Mouse (Mus musculus) liver, embryonic 12.5 days (tissue): ENCODE data around the gene Taco1. TPM values are rescaled to one million over a fixed set of nuclear protein-coding genes. Genes with fewer than 3 reads are reported as not detected.

Source experiments
- ATAC-seq: fragments of 200-750 bp; cut with Nextera tagmentation; 2 replicates; pipeline ENCODE4 v1.8.0; 2017; ENCODE audit warnings: moderate number of reproducible peaks, mild to moderate bottlenecking, moderate library complexity
- H3K27ac ChIP-seq: fragments of 300-500 bp; sonication (generic); 2 replicates; pipeline ENCODE4 v1.5.1; 2016; ENCODE audit warnings: mild to moderate bottlenecking
- H3K27me3 ChIP-seq: fragments of 300-500 bp; sonication (generic); replicated peaks from 2 replicates; pipeline ENCODE4 v1.6.1; 2016; ENCODE audit warnings: mild to moderate bottlenecking, moderate library complexity
- H3K36me3 ChIP-seq: fragments of 300-500 bp; sonication (generic); 2 replicates; pipeline ENCODE4 v1.6.1; 2016; ENCODE audit warnings: mild to moderate bottlenecking, moderate library complexity
- H3K4me1 ChIP-seq: fragments of 300-500 bp; sonication (generic); 2 replicates; pipeline ENCODE4 v1.6.1; 2016
- H3K4me2 ChIP-seq: fragments of 300-500 bp; sonication (generic); 2 replicates; pipeline ENCODE4 v1.6.1; 2016; ENCODE audit warnings: mild to moderate bottlenecking, moderate library complexity
- H3K4me3 ChIP-seq: fragments of 300-500 bp; sonication (generic); 2 replicates; pipeline ENCODE4 v1.5.1; 2016; ENCODE audit warnings: mild to moderate bottlenecking, moderate library complexity
- H3K9ac ChIP-seq: fragments of 300-500 bp; sonication (generic); 2 replicates; pipeline ENCODE4 v1.6.1; 2016; ENCODE audit warnings: mild to moderate bottlenecking, moderate library complexity
- H3K9me3 ChIP-seq: fragments of 300-500 bp; sonication (generic); replicated peaks from 2 replicates; pipeline ENCODE4 v1.6.1; 2016; ENCODE audit warnings: mild to moderate bottlenecking, moderate library complexity
- WGBS: fragments of 180-500 bp; shearing (Covaris S2); methylation state at CpG from one replicate; pipeline ENCODE4 v1.1.7; 2016; ENCODE audit not compliant: insufficient replicate concordance; 5-methylcytosine and 5-hydroxymethylcytosine counted together
- polyA plus RNA-seq: library from polyadenylated mRNA; unstranded; fragments of >200 nt; fragmentation: Nextera tagmentation; extraction: Ambion mirVana; gene quantifications from 2 replicates; pipeline ENCODE4 v1.2.1, GENCODE M21; 2016

Gene Taco1
- polyA plus RNA-seq, 1 experiment from 2014 or later = 10.6 TPM

DNA sequence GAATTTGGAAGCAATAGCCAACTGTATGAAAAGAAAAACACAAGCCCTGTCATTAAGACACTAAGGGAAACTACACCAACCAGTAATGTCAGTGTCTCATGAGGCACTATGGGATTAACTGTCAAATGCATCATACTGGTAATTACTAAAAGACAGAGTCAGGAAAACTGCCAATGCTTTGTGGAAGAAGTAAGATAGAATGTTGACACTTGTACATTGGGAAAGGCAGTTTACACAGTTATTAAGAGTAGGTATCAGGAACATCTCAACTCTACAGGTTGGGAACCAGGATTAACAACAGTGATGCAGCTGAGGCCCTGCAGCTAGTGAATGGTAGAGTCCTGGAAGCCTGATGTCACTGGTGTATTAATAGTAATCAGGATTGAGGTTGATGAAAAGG, 21.5 kb upstream of the Taco1 start:
- ATAC-seq = no peak
- H3K36me3 ChIP-seq = peaks cover 31% of the 10 kb centered on the region
- no peak overlapping the region for H3K9ac ChIP-seq
- H3K4me2 ChIP-seq = no peak overlapping the region
- no peak overlapping the region for H3K4me3 ChIP-seq
- H3K4me1 ChIP-seq = peaks cover 44% of the 10 kb centered on the region
- no peak overlapping the region for H3K27ac ChIP-seq
- H3K9me3 ChIP-seq = no peaks in the 10 kb centered on the region
- H3K27me3 ChIP-seq = no peaks in the 10 kb centered on the region

DNA sequence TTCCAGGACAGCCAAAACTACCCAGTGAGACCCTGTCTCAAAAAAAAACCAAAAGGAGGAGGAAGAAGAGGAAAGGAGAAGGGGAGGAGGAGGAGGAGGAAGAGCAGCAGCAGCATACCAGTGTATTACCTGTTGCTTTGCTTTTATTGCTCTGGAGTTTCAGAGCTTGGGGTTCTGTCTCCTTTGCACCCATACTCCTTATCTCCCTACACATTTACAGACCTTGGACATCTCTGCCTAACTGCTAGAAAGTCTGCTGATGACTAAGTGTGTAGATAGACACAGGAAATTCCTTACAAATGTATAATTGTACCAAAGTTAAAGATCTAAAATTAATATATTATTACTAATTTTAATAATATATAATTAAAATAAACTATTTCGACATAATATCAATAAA, 20.6 kb upstream of the Taco1 start:
- no peak overlapping the region for H3K27ac ChIP-seq
- no peak overlapping the region for H3K4me3 ChIP-seq
- whole genome bisulfite sequencing = 76% methylated on average over 1 of the region's 1 CpGs
- H3K4me2 ChIP-seq = no peak overlapping the region
- H3K9me3 ChIP-seq = no peaks in the 10 kb centered on the region
- no peak overlapping the region for H3K9ac ChIP-seq
- H3K4me1 ChIP-seq = peaks cover 39% of the 10 kb centered on the region
- ATAC-seq = no peak
- no peaks in the 10 kb centered on the region for H3K27me3 ChIP-seq
- peaks cover 40% of the 10 kb centered on the region for H3K36me3 ChIP-seq

DNA sequence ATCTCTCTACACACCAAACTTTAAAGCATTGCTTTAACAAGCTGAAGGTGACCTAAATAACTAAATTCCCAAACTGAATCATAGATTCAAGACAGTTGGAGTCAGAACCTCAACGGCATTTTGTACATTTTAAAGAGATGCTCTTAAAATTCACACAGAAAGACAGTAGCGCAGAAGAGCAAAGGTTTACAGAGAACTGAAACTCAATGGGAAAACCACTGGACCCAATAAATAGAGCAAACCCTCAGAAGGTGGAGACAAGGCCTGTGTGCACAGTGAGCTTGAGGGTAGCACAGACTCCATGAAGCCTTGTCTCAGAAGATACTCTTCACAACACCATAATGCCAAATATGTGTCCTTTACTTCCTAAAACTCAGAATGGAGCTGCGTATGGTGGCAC, 20.1 kb upstream of the Taco1 start:
- Histone ChIP-seq H3K27me3 (no peaks in the 10 kb centered on the region), H3K9me3 (no peaks in the 10 kb centered on the region), H3K4me1 (peaks cover 34% of the 10 kb centered on the region), H3K27ac (no peak overlapping the region), H3K4me3 (no peak overlapping the region), H3K9ac (no peak overlapping the region), H3K4me2 (no peak overlapping the region), H3K36me3 (peaks cover 45% of the 10 kb centered on the region)
- WGBS = 93% methylated on average over 3 of the region's 3 CpGs
- ATAC-seq = no peak

DNA sequence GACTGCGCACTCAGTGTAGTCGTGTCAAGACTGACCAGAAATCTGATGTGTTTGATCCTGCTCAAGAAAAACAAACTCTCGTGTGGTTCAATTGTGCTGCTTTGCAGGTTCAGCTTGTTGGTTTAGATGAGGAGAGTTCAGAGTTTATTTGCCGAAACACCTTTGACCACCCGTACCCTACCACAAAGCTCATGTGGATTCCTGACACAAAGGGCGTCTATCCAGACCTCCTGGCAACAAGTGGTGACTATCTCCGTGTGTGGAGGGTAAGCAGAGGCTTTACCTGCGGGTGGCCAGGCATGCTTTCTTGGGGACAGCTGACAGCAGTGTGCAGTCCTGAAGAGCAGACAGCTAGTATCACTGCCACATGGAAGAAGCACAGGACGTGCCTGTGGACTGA, 19.3 kb upstream of the Taco1 start:
- H3K36me3 ChIP-seq = peaks cover 53% of the 10 kb centered on the region
- no peaks in the 10 kb centered on the region for H3K27me3 ChIP-seq
- no peaks in the 10 kb centered on the region for H3K9me3 ChIP-seq
- H3K4me3 ChIP-seq = no peak overlapping the region
- H3K4me2 ChIP-seq = no peak overlapping the region
- no peak overlapping the region for H3K27ac ChIP-seq
- no peak for ATAC-seq
- H3K4me1 ChIP-seq = peaks cover 34% of the 10 kb centered on the region
- no peak overlapping the region for H3K9ac ChIP-seq
- WGBS = 81% methylated on average over 9 of the region's 9 CpGs

DNA sequence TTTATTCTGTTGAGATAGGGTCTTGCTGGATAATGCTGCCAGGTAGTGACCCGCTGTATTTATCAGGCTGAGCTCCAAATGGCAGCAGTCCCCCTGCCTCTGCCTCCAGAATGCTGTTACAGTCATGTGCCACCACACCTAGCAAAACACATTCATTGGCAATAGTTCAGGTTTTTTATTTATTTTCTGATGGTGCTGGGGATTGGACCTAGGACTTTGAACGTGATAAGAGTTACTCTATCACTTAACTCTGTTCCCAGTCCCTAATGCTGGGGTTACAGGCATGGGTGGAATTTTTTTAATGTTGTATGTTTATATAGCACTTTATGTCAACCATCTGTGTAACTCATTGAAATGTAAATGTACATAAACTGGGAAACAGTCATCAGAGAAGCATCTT, 11.9 kb upstream of the Taco1 start:
- WGBS = 88% methylated on average over 2 of the region's 2 CpGs
- no peak for ATAC-seq
- H3K9me3 ChIP-seq = no peaks in the 10 kb centered on the region
- no peak overlapping the region for H3K9ac ChIP-seq
- H3K4me3 ChIP-seq = no peak overlapping the region
- no peak overlapping the region for H3K4me2 ChIP-seq
- no peaks in the 10 kb centered on the region for H3K27me3 ChIP-seq
- peaks cover 55% of the 10 kb centered on the region for H3K4me1 ChIP-seq
- H3K36me3 ChIP-seq = peaks cover 97% of the 10 kb centered on the region
- no peak overlapping the region for H3K27ac ChIP-seq

DNA sequence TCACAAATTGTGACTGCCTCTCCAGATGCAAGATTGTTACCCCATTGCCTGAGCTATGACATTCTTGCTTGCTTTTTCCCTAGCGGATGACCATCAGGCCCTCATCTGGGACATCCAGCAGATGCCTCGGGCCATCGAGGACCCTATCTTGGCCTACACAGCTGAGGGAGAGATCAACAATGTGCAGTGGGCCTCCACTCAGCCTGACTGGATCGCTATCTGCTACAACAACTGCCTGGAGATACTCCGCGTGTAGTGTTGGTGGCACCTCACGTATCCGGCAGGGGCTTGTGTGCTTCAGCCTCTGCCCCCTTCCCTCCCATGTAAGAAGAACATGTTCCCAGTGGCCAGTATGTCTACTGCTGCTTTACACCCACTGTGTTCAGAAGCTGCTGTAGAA, 11.3 kb upstream of the Taco1 start:
- H3K27ac ChIP-seq = peak overlapping the region; percentile 85
- H3K4me3 ChIP-seq = no peak overlapping the region
- no peaks in the 10 kb centered on the region for H3K9me3 ChIP-seq
- H3K36me3 ChIP-seq = peaks cover 97% of the 10 kb centered on the region
- H3K9ac ChIP-seq = no peak overlapping the region
- peaks cover 55% of the 10 kb centered on the region for H3K4me1 ChIP-seq
- peak; percentile 67 for ATAC-seq
- no peaks in the 10 kb centered on the region for H3K27me3 ChIP-seq
- peak overlapping the region; percentile 32; the same call in 1 of the 2 replicates for H3K4me2 ChIP-seq
- WGBS = 52% methylated on average over 8 of the region's 8 CpGs

DNA sequence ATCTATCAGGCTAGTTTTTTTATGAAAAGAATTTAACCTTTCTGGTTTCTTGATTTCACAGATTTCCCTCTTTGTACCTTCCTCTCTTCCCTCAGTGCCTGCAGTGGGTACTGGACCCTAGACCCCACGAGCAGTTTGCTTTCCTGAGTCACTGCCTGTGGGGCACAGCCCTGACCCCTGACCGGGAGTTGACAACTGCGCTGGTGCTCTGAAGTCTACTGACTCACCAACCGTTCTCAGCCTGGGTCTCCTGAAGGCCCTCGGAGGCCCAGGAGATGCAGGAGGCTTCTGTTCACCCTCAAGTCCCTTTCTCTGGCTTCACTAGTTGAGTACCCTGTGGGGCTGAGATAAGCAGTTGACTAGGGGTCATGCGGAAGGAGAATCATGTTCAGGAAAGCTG, 10.5 kb upstream of the Taco1 start:
- peak; percentile 19; the same call in 1 of the 2 replicates for ATAC-seq
- peaks cover 96% of the 10 kb centered on the region for H3K36me3 ChIP-seq
- peak overlapping the region; percentile 32 for H3K4me2 ChIP-seq
- peaks cover 55% of the 10 kb centered on the region for H3K4me1 ChIP-seq
- 40% methylated on average over 6 of the region's 6 CpGs for WGBS
- peak overlapping the region; percentile 45; the same call in 1 of the 2 replicates for H3K9ac ChIP-seq
- H3K9me3 ChIP-seq = no peaks in the 10 kb centered on the region
- H3K27ac ChIP-seq = peak overlapping the region; percentile 85
- H3K4me3 ChIP-seq = no peak overlapping the region
- H3K27me3 ChIP-seq = no peaks in the 10 kb centered on the region

DNA sequence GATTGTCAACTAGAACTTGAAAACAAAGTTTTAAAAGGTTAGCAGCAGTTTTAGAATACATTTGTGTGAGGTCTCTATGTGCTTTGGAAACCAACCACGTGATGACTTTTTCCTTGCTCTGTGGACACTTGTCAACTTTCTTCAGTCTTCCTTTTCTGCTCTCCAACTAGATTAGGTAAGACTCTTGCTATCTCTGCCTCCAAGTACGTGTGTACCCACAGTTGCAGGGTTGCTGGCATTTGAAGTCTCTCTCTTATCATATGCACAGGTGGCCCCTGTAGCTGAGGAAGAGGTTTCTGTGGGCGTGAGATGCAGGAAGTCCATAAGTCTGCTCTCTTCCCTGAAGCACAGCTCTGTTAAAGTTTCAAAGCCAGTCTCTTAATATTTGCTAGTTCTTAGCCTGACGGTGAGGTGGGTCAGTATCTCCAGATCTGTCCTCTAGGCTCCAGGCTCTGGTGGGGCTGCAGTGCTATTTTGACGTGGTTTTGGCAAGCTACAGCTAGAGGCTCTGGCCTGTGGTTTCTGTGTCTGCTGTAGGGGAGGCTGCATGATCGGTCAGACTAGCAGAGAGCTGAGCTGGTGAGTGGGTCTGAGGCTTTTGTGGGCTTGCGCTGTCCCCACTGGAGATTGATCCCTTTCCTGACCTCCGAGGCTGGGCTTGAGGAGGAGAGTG, 8.9 kb upstream of the Taco1 start:
- peak overlapping the region; percentile 59 for H3K4me2 ChIP-seq
- H3K27me3 ChIP-seq = no peaks in the 10 kb centered on the region
- H3K27ac ChIP-seq = peak overlapping the region; percentile 85
- H3K36me3 ChIP-seq = peaks cover 80% of the 10 kb centered on the region
- peak overlapping the region; percentile 45; the same call in 1 of the 2 replicates for H3K9ac ChIP-seq
- H3K4me1 ChIP-seq = peaks cover 55% of the 10 kb centered on the region
- WGBS = 29% methylated on average over 8 of the region's 8 CpGs
- peak; percentile 91 for ATAC-seq
- no peak overlapping the region; the same call in 1 of the 2 replicates for H3K4me3 ChIP-seq
- H3K9me3 ChIP-seq = no peaks in the 10 kb centered on the region

DNA sequence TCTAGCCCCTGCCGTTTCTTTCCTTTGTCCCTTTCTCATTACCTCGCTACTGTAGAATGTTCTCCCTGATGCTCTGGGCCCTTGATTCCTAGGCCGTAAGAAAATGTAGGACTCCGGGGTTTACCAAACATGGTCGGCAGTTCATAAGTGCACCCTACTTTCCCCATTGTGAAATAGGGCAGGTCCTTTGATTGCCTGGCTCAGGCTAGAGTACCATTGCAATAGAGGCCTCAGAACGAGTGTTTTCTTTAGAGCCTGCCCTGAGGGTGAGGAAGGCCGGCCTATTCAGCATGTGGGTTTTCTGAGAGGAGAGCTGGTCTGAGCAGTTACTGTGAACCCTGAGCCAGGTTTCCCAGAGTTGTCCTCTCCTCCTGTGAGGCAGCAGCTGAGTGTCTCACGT, 7.8 kb upstream of the Taco1 start:
- Histone ChIP-seq H3K9ac (no peak overlapping the region), H3K4me3 (no peak overlapping the region), H3K27ac (peak overlapping the region; percentile 85; the same call in 1 of the 2 replicates), H3K36me3 (peaks cover 69% of the 10 kb centered on the region), H3K27me3 (no peaks in the 10 kb centered on the region), H3K4me2 (no peak overlapping the region), H3K4me1 (peaks cover 55% of the 10 kb centered on the region), H3K9me3 (no peaks in the 10 kb centered on the region)
- no peak for ATAC-seq
- 74% methylated on average over 8 of the region's 8 CpGs for WGBS

DNA sequence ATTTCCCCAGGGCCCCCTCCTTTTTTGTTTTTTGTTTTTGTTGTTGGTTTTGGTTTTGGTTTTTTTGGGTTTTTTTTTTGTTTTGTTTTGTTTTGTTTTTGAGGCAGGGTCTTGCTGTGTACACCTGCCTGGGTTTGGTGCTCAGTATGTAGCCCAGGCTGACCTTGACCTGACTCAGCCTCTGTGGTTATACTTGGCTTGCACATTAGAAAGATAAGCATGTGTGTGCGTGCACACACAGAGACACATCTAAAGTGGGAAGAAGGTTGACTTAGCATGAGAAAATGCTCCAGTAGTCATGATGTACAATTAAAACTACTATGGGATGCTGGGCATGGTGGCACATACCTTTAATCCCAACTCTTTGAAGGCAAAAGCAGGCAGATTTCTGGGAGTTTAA, 5.3 kb upstream of the Taco1 start:
- H3K4me2 ChIP-seq = no peak overlapping the region
- no peak overlapping the region for H3K27ac ChIP-seq
- H3K4me1 ChIP-seq = peaks cover 38% of the 10 kb centered on the region
- ATAC-seq = no peak
- H3K9ac ChIP-seq = no peak overlapping the region
- H3K9me3 ChIP-seq = no peaks in the 10 kb centered on the region
- H3K36me3 ChIP-seq = peaks cover 44% of the 10 kb centered on the region
- 32% methylated on average over 1 of the region's 1 CpGs for WGBS
- H3K4me3 ChIP-seq = no peak overlapping the region
- no peaks in the 10 kb centered on the region for H3K27me3 ChIP-seq

DNA sequence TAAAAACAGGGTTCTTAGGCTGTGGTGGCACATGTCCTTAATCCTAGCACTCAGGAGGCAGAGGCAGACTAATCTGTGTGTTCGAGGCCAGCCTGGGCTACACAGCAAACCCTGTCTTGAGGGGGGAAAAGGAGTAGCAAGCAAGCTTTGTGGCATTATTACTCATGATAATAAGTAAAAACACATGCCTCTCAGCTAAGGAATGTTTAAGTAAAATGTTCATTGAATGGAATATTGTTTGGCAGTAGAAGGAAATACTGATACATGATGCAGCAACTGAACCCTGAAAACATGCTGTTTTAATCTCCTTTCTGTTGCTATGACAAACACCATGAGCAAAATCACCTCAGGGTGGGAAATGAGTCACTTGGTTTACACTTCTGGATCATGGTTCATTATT, 4.5 kb upstream of the Taco1 start:
- WGBS = 69% methylated on average over 1 of the region's 1 CpGs
- H3K27me3 ChIP-seq = no peaks in the 10 kb centered on the region
- no peak overlapping the region for H3K4me3 ChIP-seq
- no peaks in the 10 kb centered on the region for H3K9me3 ChIP-seq
- H3K9ac ChIP-seq = no peak overlapping the region
- H3K4me1 ChIP-seq = peaks cover 30% of the 10 kb centered on the region
- no peak overlapping the region for H3K4me2 ChIP-seq
- H3K27ac ChIP-seq = no peak overlapping the region
- ATAC-seq = no peak
- H3K36me3 ChIP-seq = peaks cover 36% of the 10 kb centered on the region

DNA sequence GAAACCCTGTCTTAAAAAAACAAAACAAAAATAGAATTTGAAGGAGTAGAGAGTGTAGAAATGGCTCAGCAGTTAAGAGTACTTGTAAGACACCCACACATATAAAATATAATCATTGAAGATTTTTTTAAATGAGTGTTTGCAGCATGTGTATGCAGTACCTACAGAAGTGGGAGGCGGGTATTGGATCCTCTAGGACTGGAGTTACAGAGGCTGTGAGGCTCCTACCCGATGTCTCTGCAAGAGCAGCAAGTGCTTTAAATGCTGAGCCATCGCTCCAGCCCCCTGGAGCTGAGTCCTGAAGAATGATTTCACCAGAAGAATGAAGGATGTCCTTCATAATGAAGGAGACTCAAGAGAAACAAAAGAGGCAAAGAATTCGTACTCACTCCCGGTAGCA, 2.1 kb upstream of the Taco1 start:
- Histone ChIP-seq H3K4me2 (no peak overlapping the region), H3K27ac (no peak overlapping the region), H3K36me3 (peaks cover 15% of the 10 kb centered on the region), H3K9me3 (no peaks in the 10 kb centered on the region), H3K9ac (no peak overlapping the region), H3K4me1 (peaks cover 26% of the 10 kb centered on the region), H3K4me3 (no peak overlapping the region), H3K27me3 (no peaks in the 10 kb centered on the region)
- no peak for ATAC-seq
- 83% methylated on average over 5 of the region's 5 CpGs for WGBS
